Mouse (Mus musculus) intestine, postnatal 0 days (tissue): ENCODE data around the gene Atp2b2. TPM values are rescaled to one million over a fixed set of nuclear protein-coding genes. Genes with fewer than 3 reads are reported as not detected.
A peak's percentile ranks its signal among the peaks of the same experiment; 100 is the strongest.

Experiments used
- ATAC-seq: fragments of 200-750 bp; cut with Nextera tagmentation; 2 replicates; pipeline ENCODE4 v1.8.0; 2017; ENCODE audit warnings: mild to moderate bottlenecking, moderate TSS enrichment, moderate library complexity
- H3K27ac ChIP-seq: fragments of 300-500 bp; sonication (generic); 2 replicates; pipeline ENCODE4 v1.5.1; 2014; ENCODE audit warnings: mild to moderate bottlenecking, low read depth, low read length, moderate library complexity
- H3K27me3 ChIP-seq: fragments of 300-500 bp; sonication (generic); replicated peaks from 2 replicates; pipeline ENCODE4 v1.6.1; 2014; ENCODE audit warnings: low read length, mixed read lengths; ENCODE audit not compliant: control insufficient read depth, insufficient read depth
- H3K36me3 ChIP-seq: fragments of 300-500 bp; sonication (generic); 2 replicates; pipeline ENCODE4 v1.6.1; 2014; ENCODE audit warnings: mild to moderate bottlenecking, moderate library complexity; ENCODE audit not compliant: control insufficient read depth, insufficient read depth
- H3K4me1 ChIP-seq: fragments of 300-500 bp; sonication (generic); replicated peaks from 2 replicates; pipeline ENCODE4 v1.6.1; 2014; ENCODE audit warnings: antibody characterized with exemption, low read length, mixed read lengths; ENCODE audit not compliant: control insufficient read depth, insufficient read depth
- H3K4me2 ChIP-seq: fragments of 300-500 bp; sonication (generic); replicated peaks from 2 replicates; pipeline ENCODE4 v1.6.1; 2014; ENCODE audit warnings: low read depth, mild to moderate bottlenecking, moderate library complexity
- H3K4me3 ChIP-seq: fragments of 300-500 bp; sonication (generic); 2 replicates; pipeline ENCODE4 v1.5.1; 2014; ENCODE audit warnings: low read depth, low read length
- H3K9ac ChIP-seq: fragments of 300-500 bp; sonication (generic); 2 replicates; pipeline ENCODE4 v1.6.1; 2014; ENCODE audit warnings: mild to moderate bottlenecking, low read depth, low read length
- H3K9me3 ChIP-seq: fragments of 300-500 bp; sonication (generic); 2 replicates; pipeline ENCODE4 v1.6.1; 2016; ENCODE audit warnings: mixed run types; ENCODE audit not compliant: control insufficient read depth
- CTCF ChIP-seq: sonication (generic); IDR thresholded peaks from 2 replicates; pipeline ENCODE4 v1.5.1; 2016; ENCODE audit warnings: low read depth, mild to moderate bottlenecking, control low read depth, antibody characterized with exemption, moderate library complexity
- WGBS: fragments of 180-500 bp; shearing (Covaris S2); extraction: QIAGEN DNeasy Blood & Tissue Kit; methylation state at CpG from one replicate; pipeline ENCODE4 v1.1.7; 2014; 5-methylcytosine and 5-hydroxymethylcytosine counted together
- polyA plus RNA-seq: library from polyadenylated mRNA; unstranded; fragments of >200 nt; fragmentation: Nextera tagmentation; extraction: Ambion mirVana; gene quantifications from 2 replicates; pipeline ENCODE4 v1.2.1, GENCODE M21; 2015

The Atp2b2 gene
- polyA plus RNA-seq, 1 experiment from 2014 or later, result 0.48 TPM

- no peak overlapping the region for H3K9ac ChIP-seq
- H3K4me3 ChIP-seq, result no peak overlapping the region
- TF ChIP-seq CTCF, result no peak
- no peaks in the 10 kb centered on the region for H3K4me1 ChIP-seq
- ATAC-seq, result no peak
- H3K4me2 ChIP-seq, result no peak overlapping the region
- no peaks in the 10 kb centered on the region for H3K36me3 ChIP-seq
- no peak overlapping the region for H3K27ac ChIP-seq
- 80% methylated on average over 9 of the region's 9 CpGs for WGBS
- H3K9me3 ChIP-seq, result no peaks in the 10 kb centered on the region
- H3K27me3 ChIP-seq, result no peaks in the 10 kb centered on the region
Measured at GRCm38 (mm10) chr6:113858317-113858716, 184.1 kb downstream of the Atp2b2 start.

- no peak overlapping the region for H3K9ac ChIP-seq
- no peaks in the 10 kb centered on the region for H3K9me3 ChIP-seq
- no peak for TF ChIP-seq CTCF
- 57% methylated on average over 2 of the region's 2 CpGs for WGBS
- H3K4me3 ChIP-seq, result no peak overlapping the region
- no peaks in the 10 kb centered on the region for H3K36me3 ChIP-seq
- no peak for ATAC-seq
- H3K4me1 ChIP-seq, result no peaks in the 10 kb centered on the region
- H3K27ac ChIP-seq, result no peak overlapping the region
- no peaks in the 10 kb centered on the region for H3K27me3 ChIP-seq
- no peak overlapping the region for H3K4me2 ChIP-seq
Measured at GRCm38 (mm10) chr6:113857310-113857873, 185.0 kb downstream of the Atp2b2 start.

- 81% methylated on average over 15 of the region's 15 CpGs for WGBS
Measured at GRCm38 (mm10) chr6:113856790-113857189, 185.6 kb downstream of the Atp2b2 start.

GRCm38 (mm10) chr6:113856095-113856646, 186.2 kb downstream of the Atp2b2 start:
- no peak for TF ChIP-seq CTCF
- no peaks in the 10 kb centered on the region for H3K9me3 ChIP-seq
- no peak overlapping the region for H3K27ac ChIP-seq
- no peak for ATAC-seq
- no peaks in the 10 kb centered on the region for H3K27me3 ChIP-seq
- WGBS, result 88% methylated on average over 1 of the region's 1 CpGs
- no peaks in the 10 kb centered on the region for H3K4me1 ChIP-seq
- H3K9ac ChIP-seq, result no peak overlapping the region
- H3K36me3 ChIP-seq, result no peaks in the 10 kb centered on the region
- no peak overlapping the region for H3K4me2 ChIP-seq
- no peak overlapping the region for H3K4me3 ChIP-seq

More at GRCm38 (mm10) chr6:113856790-113857189, 185.6 kb downstream of the Atp2b2 start:
- H3K4me3 ChIP-seq, result no peak overlapping the region
- H3K4me1 ChIP-seq, result no peaks in the 10 kb centered on the region
- H3K4me2 ChIP-seq, result no peak overlapping the region
- H3K9ac ChIP-seq, result no peak overlapping the region
- ATAC-seq, result no peak
- no peaks in the 10 kb centered on the region for H3K36me3 ChIP-seq
- TF ChIP-seq CTCF, result no peak
- H3K27me3 ChIP-seq, result no peaks in the 10 kb centered on the region
- no peaks in the 10 kb centered on the region for H3K9me3 ChIP-seq
- no peak overlapping the region for H3K27ac ChIP-seq

- H3K27ac ChIP-seq, result no peak overlapping the region
- ATAC-seq, result no peak
- H3K4me1 ChIP-seq, result no peaks in the 10 kb centered on the region
Measured at GRCm38 (mm10) chr6:113855581-113855980, 186.8 kb downstream of the Atp2b2 start.

GRCm38 (mm10) chr6:113852318-113852717, 190.1 kb downstream of the Atp2b2 start:
- peak; percentile 38; the same call in 1 of the 2 replicates for ATAC-seq
- H3K27ac ChIP-seq, result no peak overlapping the region
- TF ChIP-seq CTCF, result no peak
- no peaks in the 10 kb centered on the region for H3K9me3 ChIP-seq
- H3K9ac ChIP-seq, result no peak overlapping the region
- no peaks in the 10 kb centered on the region for H3K36me3 ChIP-seq
- H3K4me1 ChIP-seq, result no peaks in the 10 kb centered on the region
- H3K4me2 ChIP-seq, result no peak overlapping the region
- 6% methylated on average over 3 of the region's 3 CpGs for WGBS
- no peak overlapping the region for H3K4me3 ChIP-seq
- no peaks in the 10 kb centered on the region for H3K27me3 ChIP-seq

More at GRCm38 (mm10) chr6:113855581-113855980, 186.8 kb downstream of the Atp2b2 start:
- no peaks in the 10 kb centered on the region for H3K9me3 ChIP-seq
- no peaks in the 10 kb centered on the region for H3K36me3 ChIP-seq
- no peak overlapping the region for H3K9ac ChIP-seq
- H3K4me2 ChIP-seq, result no peak overlapping the region
- no peak overlapping the region for H3K4me3 ChIP-seq
- no peak for TF ChIP-seq CTCF
- no peaks in the 10 kb centered on the region for H3K27me3 ChIP-seq
